Mouse (Mus musculus): ENCODE measurements at regions not wholly inside any gene's neighbourhood (a gene's known extent, or its start where the extent isn't known, plus 50 kb on each side); places are given as distances from the start of the nearest gene placed in this dataset. TPM values are rescaled to one million over a fixed set of nuclear protein-coding genes. Genes with fewer than 3 reads are reported as not detected.

MicroRNAs in the stretch of these regions (microRNA counts, 519-probe panel; counts per million panel counts)
- 3,436 counts per million, percentile 45 among the panel's probes with 10 or more counts for microRNA mmu-miR-221
- not detected for microRNA mmu-miR-222

Small RNA genes lying in the stretch of these regions (microRNA-seq; reads per million reads assigned to microRNA genes)
- 698 reads per million, percentile 75 among the genes with 10 or more reads in this experiment for gene Mir221
- gene Mir222: 289 reads per million, percentile 68 among the genes with 10 or more reads in this experiment

Data from intestine, embryonic 14.5 days (tissue).